Mouse (Mus musculus): ENCODE measurements around the gene Gm4131.
A peak's percentile ranks its signal among the peaks of the same experiment; 100 is the strongest.

DNA sequence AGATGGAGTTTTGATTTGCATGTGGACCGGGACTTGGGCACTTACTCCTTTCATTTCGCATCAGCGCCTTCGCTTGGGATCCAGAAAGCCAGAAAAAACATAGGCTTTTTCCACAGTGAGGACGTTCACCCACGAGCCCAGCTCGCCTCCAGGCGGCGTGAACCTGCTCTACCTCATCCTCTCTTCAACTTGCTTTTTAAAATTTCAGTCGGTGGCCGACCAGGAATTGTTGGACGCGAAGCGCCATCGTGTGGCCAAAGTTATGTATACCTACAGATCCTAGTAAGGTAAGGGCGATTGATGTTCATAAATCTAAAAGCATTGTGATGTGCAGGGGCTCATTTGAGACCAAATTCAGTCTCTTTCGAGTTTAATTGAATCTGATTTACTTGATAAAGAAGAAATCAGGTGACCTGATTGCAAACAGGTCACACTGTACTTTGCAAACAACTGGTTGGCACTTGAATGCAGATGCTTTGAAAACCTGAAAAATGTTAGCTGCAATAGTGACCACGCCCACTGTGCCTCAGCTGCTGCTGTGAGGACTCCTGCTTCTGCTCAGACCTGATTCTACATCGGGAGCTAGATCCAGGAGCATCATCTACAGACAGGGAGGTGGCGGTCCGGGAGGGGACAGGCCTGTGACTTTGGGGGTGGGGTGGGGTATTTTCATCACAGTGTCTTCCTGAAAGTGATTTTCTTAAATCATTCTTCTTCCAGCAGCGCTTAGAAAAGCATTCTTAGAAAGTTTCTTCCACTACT lies 109.1 kb downstream of the Gm4131 start:
- TF ChIP-seq CTCF (IDR thresholded peaks at IDR 0.05; ENCODE audit: extremely low read depth, insufficient read depth, low read length), result peak; percentile 94
- TF ChIP-seq POLR2A (IDR thresholded peaks at IDR 0.05; ENCODE audit: extremely low read depth, insufficient read depth, low read length), result no peak
